Mouse (Mus musculus): ENCODE measurements around the gene Ccdc85b.
"Not testable (repeated sequence)": the region's sequence is repeated elsewhere in the genome, so short reads cannot be mapped to it uniquely, and the experiment has no call there.

Ccdc85b gene

DNA sequence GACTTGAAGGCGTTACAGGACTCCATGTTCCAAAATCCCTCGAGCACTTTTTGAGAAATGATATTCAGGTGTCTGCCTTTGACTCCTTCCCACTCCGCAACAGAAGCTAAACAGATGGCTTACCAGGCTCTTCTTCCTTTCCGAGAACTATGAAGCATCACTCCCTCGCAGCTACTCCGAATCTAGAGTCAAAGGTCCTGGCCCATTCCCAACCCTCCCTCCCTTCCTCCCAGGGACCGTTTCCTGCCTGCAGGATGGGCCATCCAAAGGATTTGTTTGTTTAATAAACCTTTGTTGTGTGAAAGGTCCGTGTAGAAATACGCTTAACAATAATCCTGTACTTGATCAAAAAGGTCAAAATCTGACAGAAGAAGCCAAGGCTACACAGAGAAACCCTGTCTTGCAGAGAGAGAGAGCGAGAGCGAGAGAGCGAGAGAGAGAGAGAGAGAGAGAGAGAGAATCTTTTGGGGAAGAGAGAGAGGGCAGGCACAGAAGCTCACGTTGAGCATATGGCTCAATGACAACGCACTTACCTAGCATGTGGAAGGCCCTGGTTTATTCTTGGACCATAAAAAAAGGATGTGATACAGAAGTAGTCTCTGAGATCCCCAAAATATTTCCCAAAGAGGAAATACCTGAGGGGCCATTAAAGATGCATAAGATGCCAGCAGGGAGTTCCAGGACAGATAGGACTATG lies at the start of gene Ccdc85b:
Gene Ccdc85b (minus strand): TSS at position 149 of the 697 bp plus-strand sequence.
- no peak for DNase-seq

DNA sequence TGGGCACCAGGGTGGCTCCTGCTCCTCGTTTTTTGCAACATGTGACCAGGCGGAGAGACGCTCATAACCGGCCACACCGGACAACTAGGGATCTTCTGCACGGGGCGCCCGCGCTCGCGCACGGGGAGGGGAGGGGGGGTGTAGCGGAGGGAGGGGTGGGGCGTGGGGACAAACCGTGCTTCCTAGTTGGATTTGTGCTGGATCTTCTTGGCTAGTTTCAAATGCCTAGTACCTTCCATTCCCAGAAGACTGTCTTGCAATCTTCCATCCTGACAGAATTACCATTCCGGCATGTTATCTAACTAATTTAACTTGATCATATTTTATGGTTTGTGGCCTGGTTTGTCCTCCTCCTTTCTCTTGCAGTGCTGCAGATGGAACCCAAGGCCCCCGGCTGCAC lies 46.0 kb upstream of the Ccdc85b start, which contains the start of gene 1700020D05Rik:
Gene 1700020D05Rik (minus strand): TSS at position 101 of the 400 bp plus-strand sequence.
- DNase-seq: no peak

DNA sequence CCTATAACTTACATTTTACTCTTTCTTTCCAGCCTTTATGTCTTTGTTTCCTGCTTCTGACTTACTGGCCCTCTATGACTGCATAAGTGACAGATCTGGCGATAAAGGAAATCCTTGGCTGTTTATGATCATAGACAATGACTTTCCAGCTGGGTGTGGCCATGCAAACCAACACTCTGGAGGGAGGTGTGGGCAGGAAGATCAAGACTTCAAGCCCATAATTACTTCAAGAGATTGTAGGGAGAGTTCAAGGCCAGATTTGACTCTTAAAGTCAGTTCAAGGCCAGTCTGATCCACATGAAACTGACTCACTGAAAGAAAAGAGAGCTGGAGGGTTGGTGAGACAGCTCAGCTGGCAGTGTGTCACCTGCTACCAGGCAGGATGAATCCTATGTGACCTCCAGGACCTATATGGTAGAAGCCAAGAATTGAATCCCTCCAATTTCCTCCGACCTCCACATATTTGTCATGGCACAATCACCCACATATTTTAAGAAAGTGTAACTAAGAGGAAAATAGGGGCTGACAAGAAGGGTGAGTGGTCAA lies 42.7 kb upstream of the Ccdc85b start:
- DNase-seq: no peak

DNA sequence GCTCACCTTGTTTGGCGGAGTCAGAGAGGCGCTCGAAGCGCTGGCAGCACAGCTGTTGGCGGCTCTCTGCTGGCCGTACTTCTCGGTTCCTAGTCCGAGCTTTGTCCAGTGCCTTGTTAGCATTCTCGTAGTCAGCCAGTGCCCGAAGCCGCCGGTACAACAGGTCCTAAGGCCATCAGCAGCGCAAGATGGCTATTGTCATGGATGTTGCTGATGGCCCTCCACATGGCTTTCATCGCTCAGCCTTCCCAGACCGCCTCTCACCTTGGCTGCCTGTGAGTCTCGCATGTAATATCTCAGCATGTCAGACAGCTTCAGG lies 38.3 kb upstream of the Ccdc85b start:
- DNase-seq: no peak

DNA sequence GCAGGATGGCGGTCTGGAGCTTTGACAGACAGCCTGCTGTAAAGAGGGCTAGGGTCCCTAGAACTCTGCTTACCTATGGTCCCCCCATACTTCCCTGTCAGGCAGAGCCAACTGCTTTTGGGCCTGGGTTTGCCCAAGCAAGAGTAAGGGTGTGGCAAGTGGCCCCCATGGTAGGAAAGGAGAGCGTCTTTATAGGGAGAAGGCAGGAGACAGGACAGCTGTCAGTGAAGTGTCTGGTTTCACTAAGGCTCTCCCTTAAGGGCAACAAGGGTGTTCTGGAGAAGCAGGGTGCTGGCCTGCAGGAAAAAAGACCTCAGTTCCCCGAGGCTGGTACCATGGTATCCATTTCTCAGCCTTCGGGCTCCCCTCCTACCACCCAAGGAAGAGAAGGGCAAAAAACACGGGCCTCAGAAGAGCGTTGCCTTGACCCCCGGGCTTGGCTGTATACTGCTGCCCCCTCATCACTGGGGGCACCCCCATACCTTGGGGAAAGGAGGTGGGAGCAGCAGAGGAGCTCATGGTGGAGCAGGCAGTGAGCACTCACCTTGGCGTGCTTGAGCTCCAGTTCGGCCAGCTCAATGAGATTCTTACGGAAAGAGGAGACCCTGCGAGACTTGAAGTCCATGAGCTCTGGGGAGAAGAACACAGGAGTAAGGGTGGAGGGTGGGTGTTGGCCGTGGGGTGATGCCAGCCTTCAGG lies 37.8 kb upstream of the Ccdc85b start:
- no peak for DNase-seq

DNA sequence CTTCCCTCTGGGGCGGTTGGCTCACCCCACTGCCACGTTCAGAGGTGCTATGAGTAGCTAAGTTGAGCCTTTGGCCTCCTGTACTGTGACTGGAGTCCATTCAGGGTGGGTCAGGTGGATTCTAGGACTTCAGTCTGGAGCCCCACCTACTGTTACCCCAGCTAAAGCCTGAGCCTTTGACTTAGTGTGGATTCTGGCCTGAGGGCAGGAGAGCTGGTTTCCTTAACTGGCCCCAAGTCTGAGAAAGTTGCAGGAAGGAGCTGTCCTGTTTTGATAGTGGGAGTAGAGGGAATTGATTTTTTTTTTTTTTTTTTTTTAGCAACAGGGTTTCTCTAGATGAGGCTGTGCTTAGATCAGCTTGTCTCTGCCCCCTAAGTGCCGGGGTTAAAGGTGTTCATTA lies 36.6 kb upstream of the Ccdc85b start:
- DNase-seq: peak; percentile 68

DNA sequence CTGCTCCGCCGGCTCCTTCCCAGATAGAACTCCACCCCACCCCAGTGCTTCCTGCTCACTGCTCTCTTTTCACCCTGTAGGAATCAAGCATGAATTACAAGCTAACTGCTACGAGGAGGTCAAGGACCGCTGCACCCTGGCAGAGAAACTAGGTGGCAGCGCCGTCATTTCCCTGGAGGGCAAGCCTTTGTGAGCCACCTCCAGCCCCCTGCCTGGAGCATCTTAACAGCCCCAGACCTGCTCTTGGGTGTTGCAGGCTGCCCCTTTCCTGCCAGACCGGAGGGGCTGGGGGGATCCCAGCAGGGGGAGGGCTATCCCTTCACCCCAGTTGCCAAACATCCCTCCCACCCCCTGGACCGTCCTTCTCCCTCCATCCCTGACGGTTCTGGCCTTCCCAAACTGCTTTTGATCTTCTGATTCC lies 35.6 kb upstream of the Ccdc85b start:
- DNase-seq: not testable (repeated sequence)

DNA sequence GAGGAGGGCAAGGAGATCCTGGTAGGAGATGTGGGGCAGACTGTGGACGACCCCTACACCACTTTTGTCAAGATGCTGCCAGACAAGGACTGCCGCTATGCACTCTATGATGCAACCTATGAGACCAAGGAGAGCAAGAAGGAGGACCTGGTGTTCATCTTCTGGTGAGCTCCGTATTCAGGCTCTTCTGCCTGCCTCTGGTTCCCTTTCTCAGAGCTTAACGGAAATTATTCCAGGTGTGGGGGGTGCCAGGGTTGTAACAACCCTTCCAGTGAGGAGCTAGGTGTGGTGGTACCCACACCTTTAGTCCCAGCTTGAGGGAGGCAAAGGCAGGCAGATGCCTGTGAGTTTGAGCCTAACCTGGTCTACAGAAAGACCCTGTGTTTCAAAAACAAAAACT lies 34.9 kb upstream of the Ccdc85b start:
- no peak for DNase-seq

DNA sequence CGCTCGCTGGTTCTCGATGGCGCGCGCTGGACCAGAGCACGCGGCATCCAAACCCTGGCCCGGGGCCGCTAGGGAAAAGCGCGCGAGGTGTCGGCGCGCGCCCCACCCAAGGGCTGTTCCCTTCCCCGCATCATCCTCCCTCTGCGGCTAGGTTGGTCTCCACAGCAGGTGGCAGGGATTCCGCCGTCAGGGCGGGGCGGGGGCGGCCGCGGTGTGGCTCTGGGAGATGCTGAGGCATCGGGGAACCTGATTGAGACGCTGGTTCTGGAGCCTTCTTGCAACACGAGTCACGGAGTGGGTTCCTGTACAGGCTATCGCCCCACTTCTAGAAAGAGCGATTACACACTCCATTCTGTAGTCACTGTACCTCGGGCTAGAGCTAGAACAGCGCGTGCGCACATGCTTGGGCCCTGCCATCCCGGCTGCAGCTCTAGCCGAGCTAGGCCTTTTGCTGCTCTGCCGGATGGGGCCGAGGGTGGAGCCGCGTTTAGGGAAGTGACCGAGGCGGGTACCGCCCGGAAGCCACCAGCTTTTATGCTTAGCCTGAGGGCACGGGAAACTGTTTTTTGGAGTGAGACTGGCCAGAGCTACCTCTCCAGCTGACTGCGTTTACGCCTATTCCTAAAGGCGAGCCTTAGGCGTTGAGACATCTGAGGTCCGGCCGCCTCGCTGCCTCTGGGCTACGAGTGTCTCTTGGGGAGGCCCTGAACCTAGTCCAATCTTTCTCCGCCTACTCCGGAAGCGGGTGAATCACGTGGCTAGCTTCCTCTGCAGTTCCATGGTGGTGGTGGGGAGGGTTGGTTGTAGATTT lies 33.4 kb upstream of the Ccdc85b start:
- peak; percentile 88 for DNase-seq

DNA sequence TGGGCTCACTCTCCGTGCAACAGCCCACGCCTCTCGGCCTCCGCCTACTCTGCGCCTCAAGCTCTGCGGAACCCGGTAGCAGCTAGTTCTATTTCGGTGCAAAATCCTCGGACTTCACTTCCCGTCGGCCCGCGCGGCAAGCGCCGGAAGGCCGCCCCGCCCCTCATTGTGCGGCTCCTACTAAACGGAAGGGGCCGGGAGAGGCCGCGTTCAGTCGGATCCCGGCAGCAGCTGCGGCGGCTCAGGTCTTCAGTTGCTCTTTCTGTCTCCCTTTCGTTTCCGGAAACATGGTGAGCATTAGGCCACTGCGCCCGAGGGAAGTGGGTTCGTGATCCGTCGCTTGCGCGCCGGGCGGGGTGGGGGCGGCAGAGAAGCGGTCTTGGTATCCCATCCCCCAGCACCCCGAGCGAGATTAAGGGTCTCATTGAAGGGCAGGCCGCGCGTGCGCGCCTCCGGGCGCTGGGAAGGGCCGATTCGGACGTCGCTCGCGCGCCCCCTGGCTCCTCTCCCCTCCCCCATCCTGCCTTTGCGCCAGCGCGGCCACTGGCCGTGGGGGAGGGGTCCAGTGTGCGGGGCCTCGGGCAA lies 32.7 kb upstream of the Ccdc85b start, which contains the start of gene Cfl1:
Gene Cfl1 (plus strand): TSS at position 143 of the 585 bp plus-strand sequence.
- peak; percentile 95 for DNase-seq

DNA sequence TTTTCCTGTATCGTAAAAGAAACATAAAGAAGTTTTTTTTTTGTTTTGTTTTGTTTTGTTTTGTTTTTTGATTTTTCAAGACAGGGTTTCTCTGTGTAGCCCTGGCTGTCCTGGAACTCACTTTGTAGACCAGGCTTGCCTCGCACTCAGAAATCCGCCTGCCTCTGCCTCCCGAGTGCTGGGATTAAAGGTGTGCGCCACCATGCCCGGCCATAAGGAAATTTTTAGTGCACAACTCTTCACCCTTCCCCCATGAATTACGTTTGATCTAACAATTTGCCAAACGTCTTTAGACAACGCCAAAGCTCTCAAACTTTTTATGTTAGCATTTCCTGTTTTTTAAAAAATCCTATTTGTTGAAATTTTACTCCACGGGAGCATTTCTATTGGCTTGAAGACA lies 32.0 kb upstream of the Ccdc85b start:
- not testable (repeated sequence) for DNase-seq

DNA sequence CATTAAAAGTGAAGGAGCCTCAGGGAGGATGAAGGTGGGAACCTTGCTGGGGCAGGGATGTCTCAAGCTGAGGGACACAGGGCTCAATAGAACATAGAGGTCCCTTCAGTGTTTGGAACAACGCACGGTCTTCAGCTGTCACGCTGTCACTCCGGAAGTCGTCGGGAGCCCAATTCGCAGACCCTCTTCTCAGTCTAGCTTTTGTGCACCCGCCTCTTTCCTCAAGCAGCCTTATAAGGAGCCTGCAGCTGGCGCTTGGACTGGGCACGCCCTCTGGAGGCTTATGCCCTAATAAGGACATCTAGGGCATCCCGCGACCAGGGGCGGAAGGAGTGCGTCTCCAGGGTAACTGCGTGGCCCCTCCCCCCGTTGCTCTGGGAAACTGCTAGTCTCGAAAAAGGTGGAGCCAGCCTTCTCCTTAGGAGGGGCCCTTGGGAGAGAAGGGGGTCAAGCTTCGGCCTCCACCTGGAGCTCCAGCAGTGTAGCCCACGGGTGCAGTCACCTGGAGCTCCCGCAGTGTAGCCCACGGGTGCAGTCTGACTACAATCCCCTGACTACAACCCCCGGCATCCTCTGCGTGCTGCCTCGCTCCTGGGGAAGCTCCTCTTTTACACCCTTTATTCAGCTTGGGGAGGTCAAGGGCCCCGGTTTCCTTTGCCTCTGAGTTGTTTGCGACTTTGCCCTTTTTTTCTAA lies 31.3 kb upstream of the Ccdc85b start:
- peak; percentile 98 for DNase-seq

DNA sequence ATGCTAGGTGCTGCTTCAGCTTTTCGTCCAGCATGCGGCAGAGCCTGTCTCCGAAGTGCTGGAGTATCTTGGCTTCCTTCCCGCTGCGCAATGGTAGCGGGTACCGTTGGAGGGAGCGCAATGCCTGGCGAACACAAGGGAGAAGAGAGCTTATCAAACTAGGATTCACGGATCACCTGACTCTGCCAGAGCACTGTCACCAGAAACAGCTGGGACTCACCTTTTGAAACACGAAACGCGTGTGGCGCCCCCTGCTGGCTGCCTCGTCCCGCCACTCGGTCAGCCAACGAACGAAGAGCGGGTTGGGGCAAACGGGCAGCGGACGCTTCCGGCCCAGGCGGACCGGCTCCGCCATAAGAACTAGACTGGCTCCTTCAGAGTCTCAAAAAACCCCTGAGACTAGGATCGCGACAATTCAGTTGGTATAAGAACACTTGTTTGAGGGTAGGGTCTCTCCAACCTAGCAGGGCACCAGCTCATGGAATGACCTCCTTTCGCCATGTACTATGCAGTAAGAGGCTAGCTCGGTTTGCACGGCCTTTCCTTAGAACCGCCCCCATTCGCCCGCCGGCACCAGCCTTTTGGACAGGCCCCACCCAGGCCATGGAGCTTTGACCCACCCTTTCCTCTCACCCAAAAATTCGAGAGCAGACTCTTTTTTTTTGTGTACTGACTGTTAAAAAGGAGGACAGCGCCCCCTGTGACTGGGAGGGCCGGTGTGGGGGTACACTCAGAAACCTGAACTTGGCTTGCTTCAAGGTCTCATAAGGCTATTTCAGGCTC lies 30.3 kb upstream of the Ccdc85b start, which contains the start of gene Mus81:
Gene Mus81 (minus strand): TSS at position 635 of the 783 bp plus-strand sequence.
- DNase-seq: peak; percentile 98

DNA sequence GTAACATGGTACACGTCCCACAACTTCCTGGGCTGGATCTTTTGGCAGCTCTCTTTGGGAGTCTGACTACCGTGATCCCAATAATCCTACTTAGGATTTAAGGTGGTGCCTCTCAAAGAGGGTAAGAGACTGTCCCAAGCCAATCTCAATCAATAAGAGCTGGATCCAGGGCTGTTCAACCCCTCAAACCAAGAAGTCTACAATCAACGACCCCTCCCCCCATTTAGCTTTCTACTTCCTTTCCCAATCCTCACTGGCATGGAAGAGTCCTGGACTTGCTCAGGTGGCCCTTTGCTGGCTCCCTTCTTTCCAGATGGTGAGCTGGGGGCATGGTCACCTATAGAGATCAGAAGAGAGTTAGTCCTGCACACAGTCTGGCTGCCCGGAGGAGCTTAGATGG lies 29.1 kb upstream of the Ccdc85b start:
- DNase-seq: no peak

DNA sequence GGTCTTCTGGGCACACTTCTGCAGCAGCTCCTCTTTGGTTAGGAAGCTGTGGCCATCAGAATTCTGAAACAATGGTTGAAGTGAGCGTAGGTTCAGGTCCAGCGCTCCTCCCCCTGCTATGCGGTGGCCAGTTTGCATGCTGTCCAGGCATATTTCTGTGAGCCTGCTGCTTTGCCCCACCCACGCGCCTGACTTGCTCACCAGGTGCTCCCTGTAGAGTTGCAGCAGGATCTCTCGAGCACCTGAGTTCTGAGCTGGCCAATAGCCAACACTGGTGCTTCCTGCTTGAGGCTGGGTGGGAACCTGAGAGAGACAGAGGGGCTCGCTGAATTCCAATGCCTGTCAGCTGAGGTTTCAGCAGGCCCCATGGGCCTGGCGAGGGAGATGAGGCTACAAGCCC lies 28.6 kb upstream of the Ccdc85b start:
- no peak for DNase-seq

DNA sequence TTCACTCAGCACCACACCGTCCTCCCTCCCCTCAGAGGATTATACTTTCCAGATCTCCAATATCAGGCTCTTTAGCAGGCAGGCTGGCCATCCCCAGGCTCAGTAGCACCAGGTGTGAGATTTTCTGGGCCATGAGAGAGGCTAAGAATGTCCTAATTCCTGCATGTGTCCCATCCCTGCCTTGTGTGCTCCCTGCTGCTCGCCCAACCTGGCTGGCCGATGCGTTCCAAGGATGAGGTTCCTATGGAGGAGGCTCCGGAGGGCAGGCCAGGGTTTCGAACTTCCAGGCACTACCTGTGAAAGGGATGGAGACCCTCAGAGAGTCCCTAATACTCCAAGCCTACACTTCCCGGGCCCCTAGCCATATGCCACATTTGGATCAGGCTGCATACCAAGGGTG lies 28.1 kb upstream of the Ccdc85b start:
- no peak for DNase-seq

DNA sequence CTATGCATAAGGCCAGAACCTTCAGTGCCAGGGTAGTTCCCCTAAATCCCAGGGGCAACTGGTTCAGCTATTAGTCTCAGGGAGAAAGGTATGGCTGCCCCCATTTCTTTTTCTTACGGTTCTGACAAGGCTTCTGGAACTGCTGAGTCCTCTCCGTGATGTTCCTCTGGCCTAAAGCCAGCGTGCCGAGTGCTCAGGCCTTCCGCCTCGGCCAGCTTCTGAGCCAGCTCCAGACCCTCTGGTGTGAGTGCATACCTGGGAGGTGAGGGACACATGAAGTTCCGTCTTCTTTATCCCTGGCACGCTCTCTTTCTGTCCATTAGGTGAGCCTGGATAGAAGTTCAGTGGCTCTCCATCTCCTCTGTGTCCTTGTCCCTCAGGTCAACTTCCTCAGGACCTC lies 27.7 kb upstream of the Ccdc85b start:
- DNase-seq: no peak

DNA sequence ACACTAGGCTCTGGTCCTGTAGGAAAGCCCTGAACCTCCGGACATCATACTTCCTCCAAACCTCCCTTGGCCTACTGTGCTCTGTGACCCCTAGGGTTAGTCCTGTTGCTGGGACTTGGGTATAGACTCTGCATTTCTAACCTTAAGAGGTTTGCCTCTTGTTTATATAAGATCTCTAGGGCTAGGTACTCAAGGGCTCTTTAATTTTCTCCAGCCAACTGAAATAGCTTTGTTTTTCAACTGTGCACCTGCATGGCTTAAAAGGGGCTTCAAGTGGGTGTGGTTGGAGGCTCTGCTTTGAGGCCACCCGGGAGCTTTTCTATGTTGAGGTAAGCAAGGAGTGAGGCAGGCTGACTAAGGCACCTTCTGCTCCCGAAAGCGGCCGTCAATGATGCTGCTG lies 26.8 kb upstream of the Ccdc85b start:
- no peak for DNase-seq

DNA sequence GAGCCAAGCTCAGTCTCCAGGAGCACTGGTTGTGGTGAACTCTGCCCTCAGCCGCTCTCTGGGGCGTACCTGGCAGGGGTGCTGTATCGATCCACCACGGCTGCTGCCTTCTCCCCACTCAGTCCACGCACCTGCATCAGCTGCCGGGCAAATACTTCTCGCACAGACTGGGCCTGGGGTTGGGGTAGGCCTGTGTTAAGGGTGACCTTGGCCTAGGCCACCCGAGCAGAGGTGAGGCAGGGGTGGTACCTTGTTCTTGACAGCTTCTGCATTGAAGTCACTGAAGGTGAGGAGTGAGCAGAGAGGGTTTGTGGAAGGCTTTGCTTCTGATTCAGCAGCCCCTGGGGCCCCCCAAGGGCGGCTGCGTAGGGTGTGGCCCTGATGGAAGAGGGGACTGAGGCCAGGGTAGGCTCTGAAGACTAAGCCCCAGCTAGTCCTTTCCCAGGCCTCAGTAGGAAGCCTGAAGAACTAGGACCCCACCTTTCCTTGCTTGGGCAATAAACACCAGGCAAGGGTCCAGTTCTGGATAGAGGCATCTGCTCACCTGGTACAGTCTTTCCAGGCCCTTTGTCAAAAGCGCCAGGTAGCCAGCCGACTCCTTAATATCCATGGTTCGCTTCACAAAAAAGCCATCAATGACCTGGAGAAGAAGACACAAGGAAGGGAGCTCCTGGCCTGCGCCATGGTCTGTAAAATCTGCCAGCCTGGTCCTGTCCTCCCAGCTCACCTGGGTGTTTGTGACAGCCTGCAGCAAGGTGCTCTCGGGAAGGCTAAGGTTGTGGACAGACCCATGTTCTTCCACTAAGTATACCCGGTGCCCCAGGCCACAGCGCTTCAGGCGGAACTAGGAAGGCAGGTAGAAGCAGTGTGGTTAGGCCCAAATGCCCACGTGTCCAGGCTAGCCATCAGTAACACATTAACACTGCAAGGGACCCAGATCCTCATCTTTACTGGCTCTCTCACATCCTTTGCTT lies 26.0 kb upstream of the Ccdc85b start:
- DNase-seq: no peak

DNA sequence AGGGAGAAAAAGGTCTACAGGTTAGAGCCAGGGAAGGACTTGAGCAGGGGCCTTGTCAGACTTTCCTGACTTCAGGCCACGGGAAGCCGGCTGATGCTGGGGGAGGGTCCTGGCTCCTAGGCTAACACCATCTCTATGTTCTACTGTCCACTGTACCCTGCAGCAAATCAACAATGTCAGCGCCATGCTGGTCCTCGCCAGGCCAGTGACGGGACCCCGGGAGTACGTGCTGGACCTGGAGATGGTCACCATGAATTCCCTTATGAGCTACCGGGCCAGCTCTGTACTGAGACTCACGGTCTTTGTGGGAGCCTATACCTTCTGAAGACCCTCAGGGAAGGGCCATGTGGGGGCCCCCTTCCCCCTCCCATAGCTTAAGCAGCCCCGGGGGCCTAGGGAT lies 23.7 kb upstream of the Ccdc85b start:
- no peak for DNase-seq

Data from kidney, adult 11 months (tissue).